Mouse (Mus musculus) bone marrow, adult 2 months (tissue): ENCODE measurements around the gene Nr3c2.

Experiments
- CTCF ChIP-seq: fragments of 200-500 bp; IDR thresholded peaks from 2 replicates; pipeline ENCODE4 v1.5.1; 2011; ENCODE audit warnings: low read length, control low read depth; ENCODE audit not compliant: control insufficient read depth, insufficient read depth
- POLR2A ChIP-seq: fragments of 200-500 bp; IDR thresholded peaks from 2 replicates; pipeline ENCODE4 v1.6.1; 2011; ENCODE audit warnings: low read depth, mild to moderate bottlenecking, control low read depth, low read length, borderline replicate concordance; ENCODE audit not compliant: control insufficient read depth

DNA sequence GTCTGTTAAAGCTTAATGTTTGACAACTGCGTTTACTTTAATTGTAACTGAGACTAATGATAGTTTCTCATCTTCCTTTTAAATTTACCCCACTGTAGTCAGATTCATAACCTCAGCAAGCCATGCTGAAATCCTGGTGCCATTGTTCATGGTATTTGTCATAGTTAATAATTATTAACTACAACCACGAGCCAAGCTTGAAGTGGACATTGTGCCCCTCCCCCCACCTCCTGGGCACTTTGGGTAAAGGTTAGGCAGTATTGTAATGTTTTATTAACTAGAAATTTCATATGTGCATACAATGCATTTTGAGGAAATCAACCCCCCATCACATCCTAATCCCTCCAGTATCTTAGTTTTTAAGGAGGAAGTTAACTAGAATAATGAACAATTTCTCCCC lies 201.1 kb downstream of the Nr3c2 start:
- TF ChIP-seq CTCF (no peak), POLR2A (no peak)
